Mouse (Mus musculus) heart, embryonic 15.5 days (tissue): ENCODE data around the gene Slc30a5. TPM values are rescaled to one million over a fixed set of nuclear protein-coding genes. Genes with fewer than 3 reads are reported as not detected.
A peak's percentile ranks its signal among the peaks of the same experiment; 100 is the strongest.
"Not testable (repeated sequence)": the region's sequence is repeated elsewhere in the genome, so short reads cannot be mapped to it uniquely, and the experiment has no call there.

Experiments
- ATAC-seq: fragments of 200-750 bp; cut with Nextera tagmentation; replicated peaks from 2 replicates; pipeline ENCODE4 v1.8.0; 2017; ENCODE audit warnings: low read depth, moderate TSS enrichment; ENCODE audit not compliant: insufficient number of reproducible peaks, insufficient read depth, low FRiP score
- H3K27ac ChIP-seq: fragments of 300-500 bp; sonication (generic); 2 replicates; pipeline ENCODE4 v1.5.1; 2015; ENCODE audit warnings: mild to moderate bottlenecking, inconsistent platforms
- H3K27me3 ChIP-seq: fragments of 300-500 bp; sonication (generic); 2 replicates; pipeline ENCODE4 v1.6.1; 2015; ENCODE audit warnings: inconsistent platforms
- H3K36me3 ChIP-seq: fragments of 300-500 bp; sonication (generic); 2 replicates; pipeline ENCODE4 v1.6.1; 2015; ENCODE audit warnings: mild to moderate bottlenecking, inconsistent platforms
- H3K4me1 ChIP-seq: fragments of 300-500 bp; sonication (generic); replicated peaks from 2 replicates; pipeline ENCODE4 v1.6.1; 2015; ENCODE audit warnings: inconsistent platforms
- H3K4me2 ChIP-seq: fragments of 300-500 bp; sonication (generic); 2 replicates; pipeline ENCODE4 v1.6.1; 2015; ENCODE audit warnings: inconsistent platforms, mild to moderate bottlenecking, moderate library complexity
- H3K4me3 ChIP-seq: fragments of 300-500 bp; sonication (generic); 2 replicates; pipeline ENCODE4 v1.5.1; 2015; ENCODE audit warnings: mild to moderate bottlenecking, inconsistent platforms
- H3K9ac ChIP-seq: fragments of 300-500 bp; sonication (generic); 2 replicates; pipeline ENCODE4 v1.6.1; 2015; ENCODE audit warnings: mild to moderate bottlenecking, inconsistent platforms
- H3K9me3 ChIP-seq: fragments of 300-500 bp; sonication (generic); replicated peaks from 2 replicates; pipeline ENCODE4 v1.6.1; 2016; ENCODE audit warnings: inconsistent platforms
- WGBS: fragments of 180-500 bp; shearing (Covaris S2); methylation state at CpG from one replicate; pipeline ENCODE4 v1.1.7; 2015; ENCODE audit warnings: mixed read lengths; 5-methylcytosine and 5-hydroxymethylcytosine counted together
- polyA plus RNA-seq: library from polyadenylated mRNA; unstranded; fragments of >200 nt; fragmentation: Nextera tagmentation; extraction: Ambion mirVana; gene quantifications from 2 replicates; pipeline ENCODE4 v1.2.1, GENCODE M21; 2015

Gene Slc30a5
- polyA plus RNA-seq, 1 experiment from 2014 or later = 31.4 TPM

GRCm38 (mm10) chr13:100788057-100788456 lies 45.2 kb downstream of the Slc30a5 start:
- H3K4me1 ChIP-seq = peaks cover 24% of the 10 kb centered on the region
- H3K4me2 ChIP-seq, H3K9me3 ChIP-seq, H3K27me3 ChIP-seq, H3K9ac ChIP-seq, H3K4me3 ChIP-seq, H3K27ac ChIP-seq, ATAC-seq, H3K36me3 ChIP-seq: not testable (repeated sequence)
- 93% methylated on average over 12 of the region's 14 CpGs for WGBS

- no peak overlapping the region for H3K4me3 ChIP-seq
- H3K4me2 ChIP-seq = no peak overlapping the region
- no peak for ATAC-seq
- H3K27me3 ChIP-seq = no peaks in the 10 kb centered on the region
- H3K36me3 ChIP-seq = peaks cover 13% of the 10 kb centered on the region; the same call in 1 of the 2 replicates
- H3K9ac ChIP-seq = no peak overlapping the region
- H3K27ac ChIP-seq = no peak overlapping the region
- H3K9me3 ChIP-seq = no peaks in the 10 kb centered on the region
- peaks cover 26% of the 10 kb centered on the region for H3K4me1 ChIP-seq
- WGBS = 70% methylated on average over 6 of the region's 6 CpGs
These were observed 45.8 kb downstream of the Slc30a5 start for GRCm38 (mm10) chr13:100787316-100788010.

GRCm38 (mm10) chr13:100786414-100786867 lies 46.8 kb downstream of the Slc30a5 start, which contains the start of gene Ccnb1:
Gene Ccnb1 (minus strand): TSS chr13:100786570.
- H3K4me3 ChIP-seq = peak within 1 kb of the TSS; percentile 81
- peak; percentile 98 for ATAC-seq
- peaks cover 26% of the 10 kb centered on the region for H3K4me1 ChIP-seq
- under 1% methylated on average over 35 of the region's 35 CpGs for WGBS
- peaks cover 20% of the 10 kb centered on the region; the same call in 1 of the 2 replicates for H3K36me3 ChIP-seq
- no peaks in the 10 kb centered on the region for H3K9me3 ChIP-seq
- peak within 1 kb of the TSS; percentile 94 for H3K4me2 ChIP-seq
- peak within 1 kb of the TSS; percentile 72 for H3K9ac ChIP-seq
- H3K27me3 ChIP-seq = no peaks in the 10 kb centered on the region
- peak within 1 kb of the TSS; percentile 51; the same call in 1 of the 2 replicates for H3K27ac ChIP-seq

GRCm38 (mm10) chr13:100785806-100786413 lies 47.3 kb downstream of the Slc30a5 start:
- ATAC-seq = peak; percentile 28
- H3K4me2 ChIP-seq = peak overlapping the region; percentile 94

GRCm38 (mm10) chr13:100777491-100777890 lies 55.7 kb downstream of the Slc30a5 start:
- Histone ChIP-seq H3K4me3 (no peak overlapping the region), H3K27me3 (no peaks in the 10 kb centered on the region), H3K4me1 (peaks cover 16% of the 10 kb centered on the region), H3K36me3 (peaks cover 20% of the 10 kb centered on the region; the same call in 1 of the 2 replicates), H3K9me3 (no peaks in the 10 kb centered on the region), H3K4me2 (no peak overlapping the region), H3K27ac (no peak overlapping the region), H3K9ac (no peak overlapping the region)
- WGBS = 47% methylated on average over 3 of the region's 3 CpGs
- ATAC-seq = no peak

More at GRCm38 (mm10) chr13:100785806-100786413, 47.3 kb downstream of the Slc30a5 start:
- peak overlapping the region; percentile 72 for H3K9ac ChIP-seq
- peaks cover 26% of the 10 kb centered on the region for H3K4me1 ChIP-seq
- no peaks in the 10 kb centered on the region for H3K27me3 ChIP-seq
- no peaks in the 10 kb centered on the region for H3K9me3 ChIP-seq
- peaks cover 20% of the 10 kb centered on the region; the same call in 1 of the 2 replicates for H3K36me3 ChIP-seq
- H3K4me3 ChIP-seq = peak overlapping the region; percentile 81
- peak overlapping the region; percentile 51; the same call in 1 of the 2 replicates for H3K27ac ChIP-seq
- WGBS = under 1% methylated on average over 30 of the region's 30 CpGs

- no peak for ATAC-seq
- Histone ChIP-seq H3K4me1 (peaks cover 16% of the 10 kb centered on the region), H3K9me3 (no peaks in the 10 kb centered on the region), H3K4me3 (no peak overlapping the region), H3K27me3 (no peaks in the 10 kb centered on the region), H3K9ac (no peak overlapping the region), H3K36me3 (peaks cover 13% of the 10 kb centered on the region; the same call in 1 of the 2 replicates), H3K27ac (0 out of 2 replicates have a peak overlapping the region, but pooled peaks have one; percentile 3), H3K4me2 (0 out of 2 replicates have a peak overlapping the region, but pooled peaks have one; percentile 82)
- 63% methylated on average over 6 of the region's 6 CpGs for WGBS
These were observed 56.5 kb downstream of the Slc30a5 start for GRCm38 (mm10) chr13:100776710-100777109.

- Histone ChIP-seq H3K9ac (peak overlapping the region; percentile 65), H3K9me3 (no peaks in the 10 kb centered on the region), H3K27ac (0 out of 2 replicates have a peak overlapping the region, but pooled peaks have one; percentile 3), H3K4me1 (peaks cover 16% of the 10 kb centered on the region), H3K4me2 (peak overlapping the region; percentile 82), H3K4me3 (peak overlapping the region; percentile 83), H3K36me3 (peaks cover 17% of the 10 kb centered on the region; the same call in 1 of the 2 replicates), H3K27me3 (no peaks in the 10 kb centered on the region)
- 14% methylated on average over 8 of the region's 8 CpGs for WGBS
- ATAC-seq = no peak
These were observed 57.2 kb downstream of the Slc30a5 start for GRCm38 (mm10) chr13:100776056-100776419.

- Histone ChIP-seq H3K27me3 (no peaks in the 10 kb centered on the region), H3K9ac (peak within 1 kb of the TSS; percentile 65), H3K9me3 (no peaks in the 10 kb centered on the region), H3K27ac (peak within 1 kb of the TSS; percentile 3; the same call in 1 of the 2 replicates), H3K36me3 (peaks cover 18% of the 10 kb centered on the region; the same call in 1 of the 2 replicates), H3K4me1 (peaks cover 16% of the 10 kb centered on the region), H3K4me2 (peak within 1 kb of the TSS; percentile 82), H3K4me3 (peak within 1 kb of the TSS; percentile 83)
- under 1% methylated on average over 46 of the region's 46 CpGs for WGBS
- ATAC-seq = peak; percentile 87
These were observed 57.8 kb downstream of the Slc30a5 start, which contains the start of gene Cenph for GRCm38 (mm10) chr13:100775252-100776055. Gene Cenph (minus strand): TSS chr13:100775899.

- Histone ChIP-seq H3K27ac (no peak overlapping the region), H3K9ac (0 out of 2 replicates have a peak overlapping the region, but pooled peaks have one; percentile 65), H3K9me3 (no peaks in the 10 kb centered on the region), H3K36me3 (peaks cover 16% of the 10 kb centered on the region; the same call in 1 of the 2 replicates), H3K4me3 (peak overlapping the region; percentile 83), H3K4me2 (peak overlapping the region; percentile 82), H3K4me1 (peaks cover 16% of the 10 kb centered on the region), H3K27me3 (no peaks in the 10 kb centered on the region)
- no peak for ATAC-seq
These were observed 58.5 kb downstream of the Slc30a5 start for GRCm38 (mm10) chr13:100774704-100775103.

GRCm38 (mm10) chr13:100755329-100755728 lies 77.9 kb downstream of the Slc30a5 start:
- H3K36me3 ChIP-seq = peaks cover 5% of the 10 kb centered on the region; the same call in 1 of the 2 replicates
- no peaks in the 10 kb centered on the region for H3K9me3 ChIP-seq
- H3K4me1 ChIP-seq = no peaks in the 10 kb centered on the region; the same call in 1 of the 2 replicates
- no peak overlapping the region for H3K27ac ChIP-seq
- H3K4me3 ChIP-seq = no peak overlapping the region
- 43% methylated on average over 2 of the region's 2 CpGs for whole genome bisulfite sequencing
- no peak overlapping the region for H3K4me2 ChIP-seq
- no peak for ATAC-seq
- no peak overlapping the region for H3K9ac ChIP-seq
- H3K27me3 ChIP-seq = no peaks in the 10 kb centered on the region
